Mouse (Mus musculus): ENCODE results near the gene Olfr692.

Olfr692 gene

DNA sequence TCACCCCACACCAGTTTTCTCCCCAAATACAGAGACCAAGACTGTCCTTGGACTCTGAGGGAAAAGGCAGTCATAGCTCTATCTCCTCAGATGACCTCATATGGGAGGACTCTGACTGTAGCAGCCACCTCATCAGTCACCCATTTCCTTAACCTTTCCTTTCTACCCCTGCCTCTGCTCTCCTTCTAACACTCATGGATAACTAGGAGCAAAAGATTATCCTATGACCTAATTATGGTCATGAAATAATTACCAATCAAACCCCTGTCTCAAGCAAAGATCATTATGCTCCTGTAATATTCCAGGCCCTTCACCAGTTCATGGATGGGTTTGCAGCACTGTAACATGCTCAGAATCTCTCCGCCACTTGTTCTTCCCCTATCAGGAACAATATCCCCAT is at the start of gene Olfr692:
TSS of gene Olfr692 (plus strand) at position 301 of the 400 bp plus-strand sequence.
- 97% methylated on average over 1 of the region's 1 CpGs for WGBS

DNA sequence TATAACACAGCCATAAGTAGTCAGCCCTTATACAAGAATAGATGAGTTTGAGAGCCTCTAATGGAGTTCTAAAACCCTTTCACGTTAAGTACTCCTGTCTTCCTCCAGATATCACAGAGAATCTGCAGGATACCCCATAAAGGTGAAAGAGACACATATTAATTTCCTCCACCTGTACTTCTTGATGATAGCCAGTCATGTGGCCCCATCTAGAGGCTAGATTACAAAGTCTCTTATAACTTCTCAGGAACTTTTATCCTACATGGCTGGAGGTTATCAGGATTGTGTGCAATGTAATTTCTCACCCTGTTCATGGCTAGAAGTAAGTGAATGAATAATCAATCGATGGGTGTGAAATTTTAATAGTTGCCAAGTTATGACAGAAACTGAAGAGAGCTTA is 42.7 kb upstream of the Olfr692 start:
- 77% methylated on average over 2 of the region's 2 CpGs for WGBS

DNA sequence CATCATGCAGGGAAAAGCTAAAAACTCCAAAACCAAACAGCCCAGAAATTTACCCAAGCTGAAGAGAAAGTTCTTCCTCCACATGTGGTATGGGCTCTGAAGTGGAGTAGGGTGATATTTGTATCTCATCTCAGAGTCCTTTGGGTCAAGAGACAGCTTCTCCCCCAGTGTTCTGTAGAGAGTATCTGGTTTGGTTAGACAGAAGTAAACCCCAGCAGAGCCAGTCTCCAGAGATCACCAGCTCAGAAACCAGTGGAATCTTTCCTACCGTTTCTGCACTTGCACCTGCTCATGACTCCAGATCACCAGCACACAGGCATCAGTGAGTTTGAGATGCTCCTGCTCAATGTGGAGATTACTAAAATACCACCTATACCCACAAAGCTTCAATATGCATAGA is 34.0 kb upstream of the Olfr692 start, which contains the start of gene Olfr690:
TSS of gene Olfr690 (minus strand) at position 101 of the 400 bp plus-strand sequence.
- 79% methylated on average over 1 of the region's 1 CpGs for WGBS

DNA sequence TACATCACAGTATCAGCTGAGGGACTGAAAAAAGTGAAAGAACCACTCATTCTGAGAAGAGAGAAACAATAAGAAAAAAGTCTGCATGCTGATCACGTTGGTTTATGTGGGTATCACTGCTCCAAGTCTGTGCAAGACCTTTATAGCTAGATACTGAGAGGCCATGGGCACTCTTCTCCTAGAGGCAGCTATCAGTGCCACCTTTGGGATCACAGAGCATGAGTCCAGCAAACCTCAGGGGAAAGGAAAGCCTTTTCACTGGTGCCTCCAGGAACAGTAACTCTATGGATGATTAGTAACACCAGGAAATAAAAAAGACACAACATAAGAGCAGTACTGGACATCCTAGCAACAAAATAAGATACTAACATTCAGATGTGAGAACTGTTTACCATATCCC is 25.9 kb upstream of the Olfr692 start, which contains the start of gene Olfr691:
TSS of gene Olfr691 (minus strand) at position 101 of the 400 bp plus-strand sequence.
- WGBS: 64% methylated on average over 1 of the region's 1 CpGs

DNA sequence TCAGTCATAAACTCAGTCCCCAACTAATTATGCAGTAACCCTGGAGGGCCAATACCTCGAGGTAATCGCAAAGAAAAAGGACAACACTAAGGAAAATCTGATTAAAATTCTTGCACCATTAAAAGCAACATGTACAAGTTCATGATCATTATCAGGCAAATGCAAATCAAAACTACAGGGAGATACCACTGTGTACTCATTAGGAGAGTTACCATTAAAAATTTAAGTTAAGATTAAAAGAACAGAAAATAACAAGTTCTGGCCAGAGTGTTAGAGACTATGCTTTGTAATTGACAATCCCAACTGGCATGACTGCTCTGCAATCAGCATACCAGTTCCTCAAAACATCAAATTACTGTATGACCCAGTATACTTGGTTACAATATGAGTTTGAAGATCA is 25.3 kb upstream of the Olfr692 start:
- 65% methylated on average over 2 of the region's 2 CpGs for WGBS

DNA sequence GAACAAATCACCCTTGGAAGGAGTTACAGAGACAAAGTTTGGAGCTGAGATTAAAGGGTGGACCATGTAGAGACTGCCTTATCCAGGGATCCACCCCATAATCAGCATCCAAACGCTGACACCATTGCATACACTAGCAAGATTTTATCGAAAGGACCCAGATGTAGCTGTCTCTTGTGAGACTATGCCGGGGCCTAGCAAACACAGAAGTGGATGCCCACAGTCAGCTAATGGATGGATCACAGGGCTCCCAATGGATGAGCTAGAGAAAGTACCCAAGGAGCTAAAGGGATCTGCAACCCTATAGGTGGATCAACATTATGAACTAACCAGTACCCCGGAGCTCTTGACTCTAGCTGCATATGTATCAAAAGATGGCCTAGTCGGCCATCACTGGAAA is 12.0 kb upstream of the Olfr692 start:
- WGBS: no CpG with 5 or more reads among the region's 5 CpGs

DNA sequence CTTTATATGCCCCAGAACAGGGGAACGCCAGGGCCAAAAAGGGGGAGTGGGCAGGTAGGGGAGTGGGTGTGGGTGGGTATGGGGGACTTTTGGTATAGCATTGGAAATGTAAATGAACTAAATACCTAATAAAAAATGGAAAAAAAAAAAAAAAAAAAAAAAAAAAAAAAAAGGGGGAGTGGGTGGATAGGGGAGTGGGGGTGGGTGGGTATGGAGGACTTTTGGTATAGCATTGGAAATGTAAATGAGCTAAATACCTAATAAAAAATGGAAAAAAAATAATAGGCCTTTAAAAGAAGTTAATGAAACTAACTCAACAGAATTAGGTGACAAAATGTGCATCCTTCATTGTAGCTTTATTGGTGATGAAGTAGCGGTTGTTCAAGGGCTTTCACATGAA is 11.5 kb upstream of the Olfr692 start:
- 95% methylated on average over 1 of the region's 2 CpGs for WGBS

DNA sequence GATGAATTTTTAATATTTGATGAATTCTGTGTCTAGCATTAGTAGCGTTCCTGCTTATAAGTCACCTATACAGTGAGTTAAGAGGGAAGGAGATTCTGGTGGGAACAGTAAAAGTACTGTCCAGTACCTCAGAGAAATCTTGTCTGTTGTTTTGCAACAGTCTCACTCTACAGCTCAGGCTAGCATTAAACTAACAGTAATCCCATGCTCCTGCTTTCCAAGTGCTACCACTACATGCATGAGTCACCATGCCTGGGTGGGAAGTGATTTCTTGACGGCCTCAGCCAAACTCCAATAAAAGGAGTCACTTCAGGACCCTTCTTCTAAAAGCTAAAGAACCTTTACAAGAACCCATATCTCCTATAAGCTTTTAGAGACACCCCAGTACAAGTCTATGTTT is 6.3 kb upstream of the Olfr692 start:
- 67% methylated on average over 2 of the region's 2 CpGs for WGBS

DNA sequence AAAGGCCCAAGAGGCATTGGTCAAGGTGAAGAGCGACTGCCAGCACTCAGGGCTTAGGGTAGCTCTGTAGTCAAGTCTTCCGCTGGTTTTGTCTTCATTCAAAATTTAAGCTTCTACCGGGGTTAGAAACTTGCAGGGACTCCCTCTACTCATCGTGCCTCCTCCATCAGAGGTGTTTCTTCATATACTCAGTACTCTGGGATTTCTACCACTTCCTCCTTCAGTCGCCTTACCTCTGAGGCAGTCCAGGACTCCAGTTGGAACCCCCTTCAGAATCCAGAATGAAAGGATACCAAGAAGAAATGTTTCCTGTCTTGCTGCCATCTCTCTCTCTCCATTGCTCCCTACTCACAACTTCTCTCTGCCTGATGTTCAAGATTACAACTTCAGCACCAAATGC is 762 bp upstream of the Olfr692 start:
- WGBS: 90% methylated on average over 5 of the region's 5 CpGs

DNA sequence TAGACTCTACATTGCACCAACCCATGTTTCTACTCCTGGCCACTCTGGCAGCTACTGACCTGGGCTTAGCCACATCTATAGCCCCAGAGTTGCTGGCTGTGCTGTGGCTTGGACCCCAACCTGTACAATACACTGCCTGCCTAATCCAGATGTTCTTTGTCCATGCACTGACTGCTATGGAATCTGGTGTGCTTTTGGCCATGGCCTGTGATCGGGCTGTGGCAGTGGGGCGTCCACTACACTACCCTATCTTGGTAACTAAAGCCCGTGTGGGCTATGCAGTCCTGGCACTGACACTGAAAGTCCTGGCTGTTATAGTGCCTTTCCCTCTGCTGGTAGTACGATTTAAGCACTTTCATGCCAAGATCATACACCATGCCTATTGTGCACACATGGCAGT is 491 bp downstream of the Olfr692 start:
- 95% methylated on average over 4 of the region's 4 CpGs for WGBS

DNA sequence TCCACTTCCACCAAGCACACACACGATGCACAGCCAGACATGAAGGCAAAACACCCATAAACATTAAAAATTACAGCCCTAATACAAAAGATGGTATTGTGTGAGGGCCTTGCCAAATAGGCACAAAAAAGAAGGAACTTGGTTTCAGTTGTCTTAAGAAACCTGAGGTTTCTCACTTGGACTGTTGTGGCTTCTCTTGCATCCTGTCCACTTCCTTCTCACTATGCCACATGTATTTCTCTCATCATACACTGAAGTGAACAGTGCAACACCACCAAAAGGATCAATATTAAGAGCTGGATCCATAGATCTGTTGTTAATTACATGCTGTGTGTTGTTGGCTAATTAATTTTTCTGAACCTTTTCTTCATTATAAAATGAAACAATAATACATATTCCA is 4.9 kb downstream of the Olfr692 start:
- WGBS: 93% methylated on average over 1 of the region's 1 CpGs

DNA sequence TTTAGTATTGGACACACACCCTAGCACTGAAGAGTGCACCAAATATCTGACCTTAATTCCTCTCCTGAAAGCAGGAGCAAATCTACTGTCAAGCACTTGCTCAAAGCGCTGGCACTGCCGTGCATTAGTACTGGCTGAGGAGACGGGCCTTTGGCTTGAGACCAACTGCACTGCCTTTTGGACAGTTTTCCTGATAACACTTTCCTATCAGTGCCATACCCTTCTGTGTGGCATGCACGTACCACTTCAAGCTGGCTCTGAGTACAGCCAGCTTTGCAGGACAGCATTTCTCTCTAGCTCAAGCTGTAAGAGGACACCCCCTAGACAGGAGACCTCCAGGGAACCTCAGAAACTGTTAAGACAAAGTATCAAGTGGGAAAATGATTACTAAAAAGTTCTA is 5.5 kb downstream of the Olfr692 start:
- 68% methylated on average over 4 of the region's 4 CpGs for WGBS

DNA sequence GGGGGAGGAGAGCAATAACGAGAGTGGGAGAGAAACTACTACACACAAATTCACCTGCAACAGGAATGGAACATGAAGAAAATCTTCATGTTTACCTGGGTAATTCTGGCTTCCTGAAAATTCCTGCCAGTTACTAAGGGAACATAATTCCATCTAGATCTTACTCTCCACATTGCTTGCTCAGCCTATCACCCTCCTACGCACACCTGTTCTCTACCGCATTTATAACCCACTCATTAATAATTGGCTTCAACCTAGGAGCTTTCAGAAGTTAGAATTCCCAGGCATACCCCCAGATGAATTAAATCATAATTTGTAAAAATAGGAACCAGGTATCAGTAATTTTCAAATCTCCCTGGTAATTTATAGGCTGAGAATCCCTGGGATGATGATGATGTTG is 5.9 kb downstream of the Olfr692 start:
- 77% methylated on average over 3 of the region's 3 CpGs for WGBS

DNA sequence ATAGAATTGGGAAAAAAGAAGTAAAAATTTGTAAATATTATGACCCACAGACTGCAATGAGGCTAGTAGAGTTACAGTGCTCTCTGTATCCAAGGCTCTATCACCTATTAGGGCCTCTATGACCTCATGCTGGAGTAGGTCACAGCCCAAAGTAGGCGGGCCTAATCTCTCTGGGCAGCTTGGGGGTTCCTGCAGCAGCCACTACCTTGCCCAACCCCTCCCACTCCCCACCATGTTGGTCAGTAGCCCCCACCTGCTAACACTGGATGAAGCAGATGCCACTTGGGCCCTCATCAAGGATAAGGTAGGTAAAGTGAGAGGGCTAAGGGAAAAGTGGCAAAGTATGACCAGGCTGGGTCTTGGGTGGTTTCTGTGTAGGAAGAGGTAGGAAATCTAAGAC is 6.8 kb downstream of the Olfr692 start, which contains the start of gene Gm5901:
TSS of gene Gm5901 (plus strand) at position 173 of the 400 bp plus-strand sequence.
- WGBS: 100% methylated on average over 1 of the region's 1 CpGs

DNA sequence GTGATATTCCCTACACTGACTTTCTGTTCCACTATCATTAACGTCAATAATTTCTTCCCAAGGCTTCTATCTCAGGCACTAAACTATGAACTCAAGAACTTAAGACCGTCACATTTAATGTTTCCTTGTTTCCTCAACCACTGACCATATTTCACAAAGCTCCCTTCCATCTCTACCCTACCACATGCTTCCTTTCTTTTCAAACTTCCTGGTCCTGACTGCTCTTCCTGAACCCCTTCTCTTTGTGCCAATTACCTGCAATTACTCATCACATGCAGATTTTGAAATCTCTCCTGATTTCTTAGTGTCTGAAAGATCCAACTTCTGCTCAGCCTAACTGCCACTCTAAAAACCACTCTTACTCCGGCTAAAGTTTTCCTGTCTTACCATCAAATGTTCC is 12.3 kb downstream of the Olfr692 start:
- 98% methylated on average over 3 of the region's 3 CpGs for WGBS

DNA sequence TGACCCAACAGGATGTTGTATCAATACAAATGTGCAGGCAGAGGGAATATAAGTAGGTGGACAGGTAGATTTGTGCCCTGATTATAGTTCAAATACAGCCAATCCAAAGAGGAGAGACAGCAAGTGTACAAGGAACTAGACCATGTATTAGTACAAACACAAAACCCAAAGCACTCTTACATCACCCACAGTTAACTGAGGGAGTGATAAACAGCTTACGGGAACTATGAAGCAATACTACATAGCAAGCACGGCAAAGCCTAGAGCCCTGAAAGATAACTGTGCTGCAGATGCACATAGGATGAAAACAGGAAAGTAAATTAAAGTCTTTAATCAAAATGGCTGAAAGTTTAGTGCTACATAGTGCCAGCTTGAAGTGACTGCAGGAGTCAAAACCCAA is 19.7 kb downstream of the Olfr692 start:
- WGBS: 95% methylated on average over 2 of the region's 2 CpGs

DNA sequence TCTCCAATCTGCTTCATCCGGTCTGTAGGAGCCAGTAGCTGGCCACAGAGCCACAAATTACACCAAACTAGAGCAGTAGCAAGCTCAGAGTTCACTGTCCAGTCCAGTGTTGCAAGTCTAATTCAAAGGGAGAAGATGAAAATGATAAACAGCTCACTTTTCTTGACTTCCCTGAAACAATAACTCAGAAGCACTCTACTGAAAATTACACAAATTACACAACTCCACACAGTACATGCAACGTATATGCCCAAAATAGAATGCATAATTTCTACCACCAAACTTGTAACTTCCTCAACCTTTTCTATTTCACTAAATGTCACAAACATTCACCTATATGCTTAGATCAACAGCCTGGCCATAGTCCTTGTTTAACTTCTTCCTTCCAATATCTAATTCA is 22.2 kb downstream of the Olfr692 start:
- WGBS: 61% methylated on average over 2 of the region's 2 CpGs

DNA sequence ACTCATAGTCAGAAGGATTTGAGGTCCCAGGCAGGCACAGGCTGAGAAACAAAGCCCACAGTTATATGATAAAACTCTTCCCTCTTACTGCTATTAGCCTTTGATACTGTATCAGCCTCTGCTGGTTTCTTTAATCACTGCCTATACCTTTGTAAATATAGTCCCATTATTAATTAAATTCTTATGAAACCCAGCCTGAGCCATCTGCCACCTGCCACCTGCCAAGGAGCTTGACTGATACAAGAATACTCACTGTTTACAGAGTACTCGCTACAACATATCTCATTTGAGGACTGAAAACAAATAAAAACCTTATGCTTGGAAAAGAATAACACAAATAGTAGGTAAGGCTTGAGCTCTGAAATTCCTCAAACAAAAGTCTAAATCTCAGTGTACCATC is 26.6 kb downstream of the Olfr692 start:
- 56% methylated on average over 1 of the region's 1 CpGs for WGBS

DNA sequence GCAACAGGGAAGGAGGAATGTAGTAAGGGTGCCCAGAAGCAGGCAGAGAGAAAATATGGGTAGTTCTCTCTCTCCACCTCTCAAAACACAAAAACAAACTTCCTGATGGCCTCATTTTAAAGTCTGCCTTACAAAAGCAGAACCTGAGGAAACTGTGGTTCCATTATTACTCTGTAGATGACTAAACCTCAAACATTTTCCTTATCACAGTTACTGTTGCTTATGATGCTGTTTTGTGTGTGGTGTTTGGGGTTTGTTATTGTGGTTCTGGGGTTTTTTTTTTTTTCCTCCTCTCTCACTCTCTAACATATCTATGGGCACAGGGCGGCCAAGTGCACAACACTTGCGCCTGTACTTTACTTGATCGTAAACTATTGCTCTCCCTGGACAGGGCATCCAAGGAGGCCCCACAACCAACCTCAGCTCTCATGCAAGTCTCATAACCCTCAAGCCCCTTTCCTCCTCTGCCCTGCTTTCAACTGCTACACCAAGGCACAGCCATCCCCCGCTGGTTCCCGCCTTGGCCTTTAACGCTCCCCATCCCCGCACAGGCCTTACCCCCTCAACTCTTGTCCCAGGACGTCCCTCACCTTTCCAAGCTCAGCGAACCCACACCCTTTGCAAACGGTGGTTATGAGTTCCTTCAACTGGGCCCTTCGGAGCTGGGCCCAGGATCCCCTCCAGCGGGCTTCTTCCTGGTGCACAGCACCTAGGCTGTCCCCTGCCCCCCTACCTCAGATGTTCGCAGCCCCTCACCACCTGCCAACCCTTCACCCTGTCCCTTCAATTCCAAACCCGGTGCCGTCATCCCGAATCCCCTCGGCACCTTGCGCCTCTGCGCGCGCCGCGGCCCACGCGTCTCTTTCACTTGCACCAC is 31.3 kb downstream of the Olfr692 start:
- under 1% methylated on average over 25 of the region's 25 CpGs for WGBS

DNA sequence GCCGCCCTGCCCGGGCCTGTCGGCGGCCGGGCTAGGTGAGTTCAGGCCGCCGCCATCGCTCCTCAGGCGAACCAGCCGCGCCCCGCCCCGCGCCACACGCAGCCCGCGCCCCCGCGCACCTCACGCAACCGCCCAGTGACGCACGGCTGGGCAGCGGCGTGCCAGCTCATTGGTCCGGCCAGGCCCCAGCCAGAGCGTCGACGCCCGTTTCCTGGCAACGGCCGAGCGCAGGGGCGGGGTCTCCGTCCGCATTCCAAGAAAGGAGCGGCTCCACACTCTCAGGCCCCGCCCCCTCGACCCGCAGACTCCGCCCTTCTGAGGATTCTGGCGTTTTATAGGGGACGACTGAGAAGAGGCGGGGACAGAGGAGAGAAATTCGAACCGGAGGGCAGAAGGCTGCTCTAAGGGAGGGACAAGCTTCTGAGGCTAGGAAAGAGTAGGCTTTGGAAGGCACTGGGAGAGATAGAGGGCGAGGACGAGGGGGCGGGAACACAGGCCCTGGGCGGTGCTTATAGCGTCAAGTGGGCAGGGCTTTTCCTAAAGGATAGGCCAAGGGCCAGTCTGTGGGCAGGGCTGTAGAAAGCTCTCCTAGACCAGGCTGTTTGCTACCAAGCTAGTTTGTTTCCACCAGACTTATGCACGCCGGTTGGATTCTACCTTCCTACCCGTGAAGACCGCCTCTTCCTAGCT is 32.0 kb downstream of the Olfr692 start, which contains the start of gene Fam160a2:
TSS of gene Fam160a2 (minus strand) at position 120 of the 690 bp plus-strand sequence.
- WGBS: under 1% methylated on average over 43 of the region's 55 CpGs

DNA sequence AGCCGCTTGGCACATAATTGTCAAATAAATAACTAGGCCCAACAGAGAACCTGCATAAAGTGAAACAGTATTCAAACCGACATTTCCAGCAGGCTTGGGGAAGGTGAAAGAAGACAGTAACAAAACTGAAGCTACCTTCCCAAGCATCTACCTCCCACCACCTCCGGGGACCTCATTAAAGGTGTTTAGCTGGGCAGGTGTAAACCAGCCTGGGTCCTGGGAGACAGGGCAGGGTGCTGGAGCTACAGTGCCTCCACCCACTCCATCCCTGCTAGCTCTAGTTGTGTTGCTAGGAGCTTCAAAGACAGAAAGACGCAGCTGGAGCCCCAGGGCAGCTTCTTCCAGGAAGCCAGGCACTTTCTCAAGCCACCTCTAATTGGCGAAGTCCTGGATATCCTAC is 36.2 kb downstream of the Olfr692 start, which contains the start of gene Cnga4:
TSS of gene Cnga4 (plus strand) at position 301 of the 400 bp plus-strand sequence.
- WGBS: 87% methylated on average over 5 of the region's 5 CpGs

DNA sequence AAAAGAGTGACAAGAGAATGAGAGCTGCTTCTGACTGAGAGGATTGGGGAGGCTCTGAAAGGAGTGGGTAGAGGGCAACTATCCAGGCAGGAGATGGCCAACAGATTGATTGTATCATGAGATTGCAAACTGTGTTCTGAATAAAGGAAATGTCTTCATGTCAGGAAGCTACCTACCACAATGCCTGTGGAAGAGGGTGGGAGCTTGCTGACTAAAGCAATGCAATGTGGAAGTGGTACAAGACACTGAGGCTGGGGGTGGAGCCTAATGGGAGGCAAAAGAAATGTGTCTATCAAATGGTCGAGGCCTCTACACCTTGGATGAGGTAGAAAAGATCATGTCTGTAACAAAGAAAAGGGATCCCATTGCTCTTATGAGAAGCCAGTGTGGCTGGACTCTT is 38.3 kb downstream of the Olfr692 start:
- WGBS: 70% methylated on average over 1 of the region's 1 CpGs

Data from cerebral cortex, adult 2 months (tissue).